Mouse (Mus musculus): ENCODE results near the gene Gm17509.

DNA sequence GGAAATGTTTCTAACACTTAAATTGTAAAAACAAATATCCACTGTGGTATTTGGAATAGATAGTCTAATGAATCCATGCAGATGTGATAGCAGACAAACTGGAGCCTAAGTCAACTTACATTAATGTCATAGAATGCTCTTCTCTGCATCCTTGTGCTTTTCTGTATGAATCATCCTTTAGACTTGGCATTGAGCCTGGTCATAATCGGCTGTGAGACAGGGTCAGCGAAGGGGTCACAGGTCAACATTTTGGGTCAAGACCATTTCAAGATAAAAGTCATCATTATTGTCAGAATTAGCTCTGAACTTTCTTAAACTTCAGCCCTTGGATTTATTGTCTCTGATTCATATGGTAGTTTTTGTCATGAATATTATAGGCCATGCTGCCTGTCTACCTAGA lies 45.3 kb upstream of the Gm17509 start:
- TF ChIP-seq MAX (IDR thresholded peaks at IDR 0.05; ENCODE audit: low read depth) (no peak), POLR2A (IDR thresholded peaks at IDR 0.05; ENCODE audit: insufficient read length, low read depth) (no peak), POLR2AphosphoS2 (IDR thresholded peaks at IDR 0.05; ENCODE audit: insufficient read length, low read depth) (no peak), MYOG (IDR thresholded peaks at IDR 0.05; ENCODE audit: control insufficient read depth in 1 of 3, insufficient read depth in 1 of 3, insufficient read length in 2 of 3, low read depth in 2 of 3) (no peak)

Data from myocyte (in vitro differentiated cells).